Mouse (Mus musculus): ENCODE results near the gene Acss3.

Acss3 gene

GRCm38 (mm10) chr10:107123529-107124335, at the start of gene Acss3:
TSS of gene Acss3 (minus strand) at chr10:107123668.
- DNase-seq (ENCODE audit: low read depth, low spot score), result no peak

DNA sequence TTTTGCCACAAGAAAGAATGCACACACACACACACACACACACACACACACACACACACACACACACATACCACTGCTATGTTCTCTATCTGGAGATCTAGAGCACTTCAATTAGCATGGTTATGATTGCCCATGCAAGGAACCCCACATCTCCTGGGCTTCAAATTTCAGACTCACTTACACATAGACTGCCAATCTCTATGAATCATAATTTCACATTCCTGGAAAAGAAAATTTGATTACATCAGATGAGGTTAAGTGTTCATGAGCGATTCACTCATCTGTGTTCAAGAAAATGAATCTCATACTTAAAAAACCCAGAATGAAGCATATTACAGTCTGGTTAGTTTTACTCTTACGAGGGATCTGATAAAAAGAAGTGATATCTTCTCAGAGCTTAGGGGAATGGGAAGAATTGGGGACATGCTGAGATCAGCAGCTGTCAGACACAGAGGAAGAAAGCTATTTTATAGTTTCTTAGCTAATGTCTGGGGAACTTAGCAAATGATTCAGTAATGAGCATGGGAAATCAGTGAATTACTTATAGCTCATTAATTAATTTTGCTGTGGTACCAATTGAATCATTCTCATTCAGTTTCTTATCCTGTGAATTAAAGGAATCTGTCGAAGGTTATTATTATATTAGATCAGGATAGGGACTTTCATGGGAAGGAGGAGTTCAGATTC, 48.7 kb upstream of the Acss3 start:
- DNase-seq (ENCODE audit: low read depth, low spot score), result no peak

DNA sequence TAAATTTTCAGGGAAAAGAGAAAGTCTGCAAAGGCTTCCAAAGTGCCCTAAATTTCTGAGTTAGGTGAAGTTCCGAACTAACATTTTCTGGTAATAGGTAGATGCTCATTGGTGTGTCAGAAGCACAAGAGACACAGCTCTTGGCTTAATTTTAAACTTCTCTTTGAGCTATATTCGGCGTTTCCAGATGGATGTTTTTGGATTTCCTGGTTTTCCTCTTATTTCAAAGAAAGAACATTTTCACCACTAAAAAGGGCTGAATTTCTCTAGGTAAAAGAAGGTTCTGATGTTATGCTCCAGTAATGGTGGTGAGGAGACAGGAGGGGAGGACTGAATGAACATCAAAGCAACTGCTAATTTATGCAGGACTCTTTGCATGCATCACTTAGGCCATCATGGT, 43.0 kb upstream of the Acss3 start:
- DNase-seq (ENCODE audit: low read depth, low spot score), result no peak

DNA sequence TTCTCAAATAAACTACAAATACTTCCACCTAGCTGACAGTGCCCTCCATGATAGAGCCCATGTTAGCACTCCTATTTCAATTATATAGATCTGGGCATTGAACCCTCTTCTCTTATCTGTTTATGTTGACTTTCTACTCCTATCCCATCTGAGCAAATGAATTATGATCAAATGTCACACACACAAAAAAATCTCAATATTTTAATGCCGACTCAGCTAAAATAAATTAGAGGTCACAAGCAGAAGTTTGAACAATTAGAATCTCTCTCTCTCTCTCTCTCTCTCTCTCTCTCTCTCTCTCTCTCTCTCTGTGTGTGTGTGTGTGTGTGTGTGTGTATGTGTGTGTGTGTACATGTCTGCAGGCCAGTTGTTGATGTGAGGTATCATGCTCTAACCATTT, 25.3 kb upstream of the Acss3 start:
- DNase-seq (ENCODE audit: low read depth, low spot score), result no peak

DNA sequence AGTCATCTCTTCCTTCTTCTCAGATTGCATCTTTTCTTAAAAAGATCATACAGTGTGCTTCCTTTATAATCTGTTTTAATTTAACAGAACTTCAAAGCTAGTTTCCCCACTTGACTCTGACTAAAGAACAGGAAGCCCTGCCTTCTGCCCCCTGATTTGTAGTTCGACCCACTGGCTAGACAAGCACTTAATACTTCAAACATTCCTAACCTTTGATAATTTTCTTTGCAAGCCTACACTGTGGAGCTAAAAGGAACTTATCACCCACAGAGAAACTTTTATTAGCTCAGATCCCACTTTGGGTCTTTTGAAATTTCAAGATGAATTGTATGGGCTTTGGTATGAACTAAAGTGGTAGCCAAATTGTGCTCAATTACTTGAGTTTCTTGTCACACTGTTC, 20.5 kb upstream of the Acss3 start:
- no peak for DNase-seq (ENCODE audit: low read depth, low spot score)

DNA sequence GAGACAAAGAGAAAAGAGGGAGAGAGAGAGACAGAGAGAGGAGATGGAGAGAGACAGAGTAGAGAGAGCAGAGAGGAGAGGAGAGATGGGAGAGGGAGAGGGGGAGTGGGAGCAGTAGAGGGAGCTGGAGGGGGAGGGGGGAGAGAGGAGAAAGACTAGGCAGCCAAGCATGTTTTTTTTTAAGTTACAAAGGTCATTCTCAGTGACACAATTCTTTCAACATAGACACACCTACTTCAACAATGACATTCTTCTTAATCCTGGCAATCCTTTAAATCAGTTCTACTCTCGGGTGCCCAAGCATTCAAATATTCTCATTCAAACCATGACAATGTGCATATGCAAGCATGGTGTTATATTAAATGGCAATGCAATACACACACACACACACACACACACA, 19.4 kb upstream of the Acss3 start:
- DNase-seq (ENCODE audit: low read depth, low spot score), result no peak

- DNase-seq (ENCODE audit: low read depth, low spot score), result no peak
Measured at GRCm38 (mm10) chr10:107122744-107123528, 532 bp downstream of the Acss3 start.

DNA sequence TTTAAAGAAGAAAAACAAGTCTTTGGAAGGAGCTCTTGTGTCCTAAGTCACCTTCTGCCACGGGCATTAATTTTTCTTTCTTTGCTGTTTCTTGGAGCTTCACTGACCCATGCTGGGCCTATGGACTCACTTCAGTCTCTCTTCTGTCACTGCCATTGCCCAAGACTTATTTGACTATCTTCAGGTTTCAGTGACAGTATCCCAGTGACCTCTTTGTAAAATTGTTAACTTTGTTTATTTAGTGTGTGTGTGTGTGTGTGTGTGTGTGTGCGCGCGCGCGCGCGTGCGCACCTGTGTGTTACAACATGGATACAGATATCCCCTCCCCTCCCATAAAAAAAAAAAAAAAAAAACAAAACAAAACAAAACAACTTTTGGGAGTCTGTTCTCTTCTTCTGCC, 2.2 kb downstream of the Acss3 start:
- no peak for DNase-seq (ENCODE audit: low read depth, low spot score)

- DNase-seq (ENCODE audit: low read depth, low spot score), result no peak
Measured at GRCm38 (mm10) chr10:107119135-107119534, 4.3 kb downstream of the Acss3 start.

DNA sequence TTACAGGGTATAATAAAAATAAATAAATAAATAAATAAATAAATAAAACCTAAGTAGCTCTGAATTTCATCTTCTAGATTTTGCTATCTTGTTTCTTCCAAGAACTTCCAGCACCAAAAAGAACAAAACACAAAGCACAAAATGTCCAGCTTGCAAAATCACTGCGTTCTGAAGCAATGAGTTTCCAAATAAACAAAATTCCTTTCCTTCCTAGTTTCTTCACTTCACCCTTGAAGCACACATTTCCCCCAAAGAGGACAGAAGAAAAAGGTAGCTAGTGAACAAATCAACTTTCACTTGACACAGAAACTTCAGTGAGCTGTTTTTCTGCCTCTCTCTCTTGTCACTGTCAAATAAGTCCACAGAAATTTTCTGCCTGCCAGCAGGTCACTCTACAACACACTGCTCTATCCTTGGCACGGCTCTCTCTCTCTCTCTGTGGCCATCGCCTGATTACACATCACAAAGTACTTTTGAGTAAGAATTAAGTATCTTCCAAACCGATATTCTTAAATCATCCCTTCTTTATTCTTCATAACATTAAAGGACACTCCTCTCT, 6.7 kb downstream of the Acss3 start:
- no peak for DNase-seq (ENCODE audit: low read depth, low spot score)

- no peak for DNase-seq (ENCODE audit: low read depth, low spot score)
Measured at GRCm38 (mm10) chr10:107115930-107116642, 7.4 kb downstream of the Acss3 start.

DNA sequence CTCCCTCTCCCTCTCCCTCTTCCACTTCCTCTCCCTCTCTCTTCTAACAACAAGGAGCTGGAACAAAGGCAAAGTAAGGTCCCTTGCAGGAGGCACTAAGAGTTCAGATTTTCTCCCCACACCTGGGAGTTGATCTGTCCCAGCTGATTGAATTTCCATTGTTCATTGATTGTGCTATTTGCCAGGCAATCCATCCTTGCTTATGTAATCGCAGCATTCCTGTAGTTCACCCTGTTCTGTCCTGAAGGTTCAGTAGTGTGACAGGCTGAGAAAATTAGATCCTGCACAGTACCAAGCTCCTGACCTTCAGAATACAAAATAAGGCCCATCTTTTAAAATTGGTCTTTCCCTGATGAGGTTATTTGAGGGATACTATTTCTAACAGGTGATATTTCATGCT, 8.3 kb downstream of the Acss3 start:
- no peak for DNase-seq (ENCODE audit: low read depth, low spot score)

DNA sequence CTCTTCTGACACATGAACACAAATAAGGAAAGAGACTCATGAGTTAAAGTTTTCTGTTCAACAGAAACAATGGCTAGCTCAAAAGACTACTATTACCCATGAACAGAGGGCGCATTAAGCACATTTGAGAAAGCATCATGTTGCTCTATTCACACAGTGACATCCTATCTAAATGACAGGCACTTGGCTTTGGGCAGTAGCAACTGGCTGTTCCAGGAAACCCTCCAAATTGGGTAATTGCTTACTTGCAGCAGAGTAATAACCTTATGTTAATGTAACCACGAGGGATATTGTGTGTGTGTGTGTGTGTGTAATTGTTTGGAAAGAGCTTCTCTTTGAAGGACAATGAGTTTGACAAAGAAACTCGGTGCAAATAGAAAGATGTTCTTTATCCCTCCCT, 29.0 kb downstream of the Acss3 start:
- DNase-seq (ENCODE audit: low read depth, low spot score), result no peak

GRCm38 (mm10) chr10:107053846-107054624, 69.4 kb downstream of the Acss3 start:
- DNase-seq (ENCODE audit: low read depth, low spot score), result no peak

DNA sequence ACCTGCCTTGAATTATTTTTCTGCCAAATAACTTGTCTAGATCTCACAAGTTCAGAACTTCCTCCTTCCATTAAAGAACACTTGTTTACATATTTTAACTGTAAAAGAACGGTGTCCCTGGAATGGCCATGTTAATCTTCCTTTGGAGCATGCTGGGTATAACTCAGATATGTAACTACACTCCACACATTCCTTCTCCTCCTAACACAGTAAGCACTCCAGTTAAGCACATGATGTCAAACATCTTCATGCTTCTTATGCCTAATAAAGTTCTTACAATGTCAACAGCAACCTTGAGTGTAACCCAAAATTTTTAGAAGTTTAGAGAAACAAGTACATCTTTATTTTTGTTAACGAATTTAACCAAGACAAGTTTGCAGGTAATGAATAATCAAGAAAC, 73.0 kb downstream of the Acss3 start:
- DNase-seq (ENCODE audit: low read depth, low spot score), result no peak

- DNase-seq (ENCODE audit: low read depth, low spot score), result no peak
Measured at GRCm38 (mm10) chr10:107042656-107043055, 80.8 kb downstream of the Acss3 start.

- DNase-seq (ENCODE audit: low read depth, low spot score), result no peak
Measured at GRCm38 (mm10) chr10:107040837-107041236, 82.6 kb downstream of the Acss3 start.

- no peak for DNase-seq (ENCODE audit: low read depth, low spot score)
Measured at GRCm38 (mm10) chr10:107040378-107040777, 83.1 kb downstream of the Acss3 start.

GRCm38 (mm10) chr10:107039211-107039610, 84.3 kb downstream of the Acss3 start:
- DNase-seq (ENCODE audit: low read depth, low spot score), result no peak

- no peak for DNase-seq (ENCODE audit: low read depth, low spot score)
Measured at GRCm38 (mm10) chr10:107024254-107024653, 99.2 kb downstream of the Acss3 start.

- no peak for DNase-seq (ENCODE audit: low read depth, low spot score)
Measured at GRCm38 (mm10) chr10:107021118-107021517, 102.3 kb downstream of the Acss3 start.

All from A20 (cell line).